Mouse (Mus musculus): ENCODE measurements around the gene Csnk1g2.
"Not testable (repeated sequence)": the region's sequence is repeated elsewhere in the genome, so short reads cannot be mapped to it uniquely, and the experiment has no call there.

Csnk1g2 gene

GRCm38 (mm10) chr10:80602698-80603325 is 19.8 kb upstream of the Csnk1g2 start, which contains the start of the genes Scamp4 and Adat3:
Gene Scamp4 (plus strand): TSS chr10:80602872.
Gene Adat3 (plus strand): TSS chr10:80602880.
- DNase-seq = peak; percentile 96 to 97

GRCm38 (mm10) chr10:80603364-80603763 is 19.3 kb upstream of the Csnk1g2 start:
- no peak for DNase-seq

GRCm38 (mm10) chr10:80604001-80604509 is 18.6 kb upstream of the Csnk1g2 start:
- DNase-seq = no peak

GRCm38 (mm10) chr10:80604988-80605387 is 17.6 kb upstream of the Csnk1g2 start:
- no peak for DNase-seq

- not testable (repeated sequence) for DNase-seq
These were observed 16.9 kb upstream of the Csnk1g2 start, which contains the start of gene Gm49322 for GRCm38 (mm10) chr10:80605721-80606120. Gene Gm49322 (plus strand): TSS chr10:80606021.

GRCm38 (mm10) chr10:80606306-80606705 is 16.3 kb upstream of the Csnk1g2 start:
- DNase-seq = no peak

GRCm38 (mm10) chr10:80606737-80607350 is 15.8 kb upstream of the Csnk1g2 start:
- no peak for DNase-seq

GRCm38 (mm10) chr10:80608435-80608834 is 14.2 kb upstream of the Csnk1g2 start:
- DNase-seq = no peak

GRCm38 (mm10) chr10:80609269-80609924 is 13.2 kb upstream of the Csnk1g2 start:
- peak in 1 of 2 experiments; percentile 19 for DNase-seq

GRCm38 (mm10) chr10:80610116-80610785 is 12.4 kb upstream of the Csnk1g2 start:
- DNase-seq = peak; percentile 77 to 85

- DNase-seq = peak; percentile 56 to 68
These were observed 11.6 kb upstream of the Csnk1g2 start for GRCm38 (mm10) chr10:80611024-80611423.

- DNase-seq = no peak
These were observed 10.7 kb upstream of the Csnk1g2 start for GRCm38 (mm10) chr10:80611905-80612304.

- no peak for DNase-seq
These were observed 8.8 kb upstream of the Csnk1g2 start for GRCm38 (mm10) chr10:80613821-80614220.

- DNase-seq = peak in 1 of 2 experiments; percentile 8
These were observed 8.3 kb upstream of the Csnk1g2 start for GRCm38 (mm10) chr10:80614351-80614750.

- no peak for DNase-seq
These were observed 4.5 kb upstream of the Csnk1g2 start for GRCm38 (mm10) chr10:80618181-80618580.

GRCm38 (mm10) chr10:80619465-80620244 is 3.0 kb upstream of the Csnk1g2 start:
- DNase-seq = no peak

GRCm38 (mm10) chr10:80620365-80620764 is 2.3 kb upstream of the Csnk1g2 start:
- no peak for DNase-seq

GRCm38 (mm10) chr10:80620796-80621689 is 1.6 kb upstream of the Csnk1g2 start:
- DNase-seq = peak in 1 of 2 experiments; percentile 54

GRCm38 (mm10) chr10:80621690-80621939 is 1.0 kb upstream of the Csnk1g2 start:
- DNase-seq = no peak

GRCm38 (mm10) chr10:80621940-80622660 is 538 bp upstream of the Csnk1g2 start:
- DNase-seq = peak; percentile 99 to 100

Measured in cerebellum, postnatal 14 days (tissue).